Mouse (Mus musculus): ENCODE measurements around the gene Impdh1. TPM values are rescaled to one million over a fixed set of nuclear protein-coding genes. Genes with fewer than 3 reads are reported as not detected.
"Not testable (repeated sequence)": the region's sequence is repeated elsewhere in the genome, so short reads cannot be mapped to it uniquely, and the experiment has no call there.

Impdh1 gene
- total RNA-seq, 2 experiments from 2014 or later, result 63.5 to 69.7 TPM

- intact Hi-C loops (cut with DNase I), result no loop called here
Observed at GRCm38 (mm10) chr6:29195846-29196698, 20.1 kb downstream of the Impdh1 start.

GRCm38 (mm10) chr6:29195146-29195545 lies 21.0 kb downstream of the Impdh1 start:
- intact Hi-C loops (cut with DNase I), result no loop called here
- no peak for DNase-seq (ENCODE audit: low spot score in 2 of 2)

More at GRCm38 (mm10) chr6:29195846-29196698, 20.1 kb downstream of the Impdh1 start:
- no peak for DNase-seq (ENCODE audit: low spot score in 2 of 2)

DNA sequence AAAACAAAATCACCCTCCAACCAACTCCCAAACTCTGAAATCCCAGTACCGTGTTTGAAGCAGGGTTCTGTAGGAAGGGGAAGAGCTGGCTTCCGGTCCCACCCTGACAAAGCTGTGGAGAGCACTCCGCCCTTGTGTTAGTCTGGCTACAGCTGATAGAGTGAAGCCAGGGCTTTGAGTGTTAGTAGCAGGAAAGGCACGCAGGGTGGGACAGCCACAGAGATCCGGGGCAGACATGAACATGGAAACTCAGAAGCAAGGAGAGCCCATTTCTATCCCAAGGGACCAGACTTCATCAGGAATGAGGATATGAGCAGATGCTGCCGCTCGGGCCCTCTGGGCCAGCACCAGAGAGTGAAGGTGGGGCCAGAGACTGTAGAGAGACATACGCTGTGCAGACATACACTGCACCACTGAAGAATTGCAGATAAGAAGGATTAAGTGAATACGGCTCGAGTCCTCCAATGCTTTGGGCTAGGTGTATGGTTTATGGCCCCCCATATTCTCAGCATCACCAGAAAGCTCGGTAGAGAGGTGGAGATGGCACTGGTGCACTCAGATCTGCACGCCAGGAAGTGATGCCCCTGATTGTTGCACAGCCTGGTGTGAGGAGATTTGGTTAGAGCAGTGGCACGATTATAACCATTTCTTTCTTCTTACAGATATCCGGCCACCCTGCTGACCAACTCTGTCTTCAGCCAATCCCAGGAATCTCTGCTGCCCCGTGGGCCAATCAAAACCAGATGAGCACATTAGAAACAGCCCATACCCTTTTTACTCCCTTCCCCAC lies 22.0 kb downstream of the Impdh1 start:
- intact Hi-C loops (cut with DNase I), result no loop called here
- no peak for DNase-seq (ENCODE audit: low spot score in 2 of 2)

GRCm38 (mm10) chr6:29187936-29188335 lies 28.2 kb downstream of the Impdh1 start:
- DNase-seq (ENCODE audit: low spot score in 2 of 2), result no peak
- intact Hi-C loops (cut with DNase I), result loop anchor here (10.0 kb wide), 1 partner anchor 157 kb away; the partner anchor contains the start of gene Calu

DNA sequence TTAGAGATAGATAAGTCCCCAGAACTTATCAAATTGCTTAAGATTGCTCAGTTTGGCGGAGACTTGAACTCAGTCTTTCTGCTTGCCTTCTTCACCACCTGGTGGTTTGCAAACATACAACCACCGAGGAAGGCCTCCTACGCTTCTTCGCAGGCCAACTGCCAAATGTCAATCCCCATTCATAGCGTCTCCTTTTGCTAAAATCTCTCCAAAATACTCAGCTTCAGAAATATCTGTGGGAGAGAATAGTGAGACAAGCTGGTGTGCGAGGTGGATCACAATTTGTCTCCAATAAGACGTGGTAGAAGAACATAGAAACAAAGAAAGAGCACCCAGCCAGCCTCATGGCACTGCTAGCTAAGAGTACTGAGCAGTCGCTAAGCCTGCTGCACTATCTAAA lies 36.3 kb downstream of the Impdh1 start:
- intact Hi-C loops (cut with DNase I), result loop anchor here (10.0 kb wide), 1 partner anchor 165 kb away; the partner anchor contains the start of gene Calu
- DNase-seq (ENCODE audit: low spot score in 2 of 2), result peak; percentile 45 to 54

GRCm38 (mm10) chr6:29178888-29179658 lies 37.1 kb downstream of the Impdh1 start, which contains the start of gene Prrt4:
Prrt4 (minus strand) TSS chr6:29179584.
- intact Hi-C loops (cut with DNase I), result no loop called here
- peak; percentile 68 to 78 for DNase-seq (ENCODE audit: low spot score in 2 of 2)

GRCm38 (mm10) chr6:29177901-29178879 lies 38.0 kb downstream of the Impdh1 start:
- no peak for DNase-seq (ENCODE audit: low spot score in 2 of 2)
- intact Hi-C loops (cut with DNase I), result no loop called here

DNA sequence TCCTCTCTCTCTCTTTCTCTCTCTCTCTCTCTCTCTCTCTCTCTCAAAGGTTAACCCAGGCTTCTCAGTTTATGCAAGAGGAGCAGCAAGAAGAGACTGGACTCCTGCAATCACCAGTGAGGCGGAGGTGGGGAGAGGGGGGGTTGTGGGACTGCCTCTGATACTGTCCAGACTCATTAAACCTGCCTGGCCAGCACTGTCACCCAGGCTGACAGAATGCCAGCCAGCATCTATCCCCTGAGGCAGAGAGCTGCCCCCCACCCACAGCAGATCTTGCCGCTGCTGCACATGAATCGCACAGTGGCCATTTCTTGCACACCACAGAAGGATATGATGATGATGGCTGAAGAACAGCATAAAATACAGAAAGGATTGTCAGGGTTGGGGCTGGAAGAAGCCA lies 41.1 kb downstream of the Impdh1 start:
- no peak for DNase-seq (ENCODE audit: low spot score in 2 of 2)
- intact Hi-C loops (cut with DNase I), result no loop called here

GRCm38 (mm10) chr6:29174368-29174767 lies 41.8 kb downstream of the Impdh1 start:
- no peak for DNase-seq (ENCODE audit: low spot score in 2 of 2)
- intact Hi-C loops (cut with DNase I), result no loop called here

DNA sequence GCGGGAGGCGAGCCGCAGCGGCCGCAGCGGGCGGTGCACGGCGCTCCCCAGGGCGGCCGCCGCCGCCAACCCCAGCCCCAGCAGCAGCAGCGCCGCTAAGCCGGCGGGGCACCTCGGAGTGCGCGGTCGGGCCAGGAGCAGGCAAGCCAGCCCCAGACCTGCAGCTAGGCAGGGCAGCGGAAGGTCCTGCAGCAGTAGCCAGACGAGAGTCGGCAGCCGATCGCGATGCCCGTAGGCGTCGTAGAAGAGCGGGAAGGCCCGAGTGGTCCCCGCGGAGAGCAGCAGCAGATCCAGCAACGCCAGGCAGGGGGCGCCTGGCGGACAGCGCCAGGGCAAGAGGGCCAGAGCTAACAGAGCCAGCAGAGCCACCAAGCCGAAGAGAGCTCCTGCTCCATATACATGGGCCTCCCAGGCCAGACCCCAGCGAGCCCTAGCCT lies 45.2 kb downstream of the Impdh1 start:
- peak; percentile 75 to 76 for DNase-seq (ENCODE audit: low spot score in 2 of 2)
- intact Hi-C loops (cut with DNase I), result no loop called here

DNA sequence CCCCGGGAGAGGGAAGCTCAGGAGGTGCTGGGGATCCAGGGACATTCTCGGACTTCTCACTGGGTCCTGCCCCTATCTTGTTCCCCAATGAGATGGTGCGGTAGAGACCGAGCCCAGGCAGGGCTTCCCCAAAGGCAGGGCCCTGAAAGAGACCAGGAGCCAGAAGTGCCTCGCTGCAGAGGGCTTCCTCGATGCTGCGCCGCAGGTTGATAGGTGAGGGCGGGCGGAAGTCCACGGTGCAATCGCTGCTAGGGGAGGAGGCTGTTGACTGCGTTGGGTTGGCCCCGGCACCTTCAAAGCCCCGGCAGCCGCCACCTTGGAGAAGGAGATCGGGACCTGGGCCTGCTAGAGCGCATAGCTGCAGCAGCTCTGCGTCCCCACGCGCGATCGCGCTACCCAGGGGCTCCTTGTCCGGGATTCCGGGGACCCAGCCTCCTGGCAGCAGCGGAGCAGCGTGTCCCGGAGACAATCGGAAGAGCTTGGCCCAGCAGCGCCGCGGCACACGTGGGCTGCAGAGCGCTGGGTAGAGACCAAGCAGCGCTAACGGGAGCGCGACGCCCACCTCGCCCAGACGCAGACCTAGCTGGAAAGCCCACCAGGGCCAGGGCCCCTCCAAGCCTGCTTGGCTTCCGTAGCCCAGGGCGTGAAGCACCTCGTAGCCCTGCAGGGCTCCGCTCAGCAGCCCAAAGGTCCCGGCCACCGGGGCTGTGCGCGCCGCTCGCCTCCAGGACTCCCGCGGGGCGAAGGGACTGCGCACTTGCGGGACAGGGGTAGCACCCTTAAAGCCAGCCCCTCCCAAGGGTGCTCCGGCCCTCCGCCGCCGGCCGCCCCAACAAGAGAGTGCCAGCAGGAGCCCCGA lies 45.9 kb downstream of the Impdh1 start:
- intact Hi-C loops (cut with DNase I), result no loop called here

GRCm38 (mm10) chr6:29169675-29170062 lies 46.5 kb downstream of the Impdh1 start:
- intact Hi-C loops (cut with DNase I), result no loop called here
- no peak for DNase-seq (ENCODE audit: low spot score in 2 of 2)

More for the DNA sequence above, 45.9 kb downstream of the Impdh1 start:
- peak; percentile 28 to 32 for DNase-seq (ENCODE audit: low spot score in 2 of 2)

- intact Hi-C loops (cut with DNase I), result no loop called here
- DNase-seq (ENCODE audit: low spot score in 2 of 2), result no peak
Observed at GRCm38 (mm10) chr6:29168871-29169270, 47.3 kb downstream of the Impdh1 start.

GRCm38 (mm10) chr6:29166196-29166595 lies 50.0 kb downstream of the Impdh1 start:
- intact Hi-C loops (cut with DNase I), result loop anchor here (1.0 to 2.0 kb wide), 2 partner anchors 32 to 113 kb away; partner anchors contain the start of gene Fam71f2
- DNase-seq (ENCODE audit: low spot score in 2 of 2), result peak in 1 of 2 experiments; percentile 36

DNA sequence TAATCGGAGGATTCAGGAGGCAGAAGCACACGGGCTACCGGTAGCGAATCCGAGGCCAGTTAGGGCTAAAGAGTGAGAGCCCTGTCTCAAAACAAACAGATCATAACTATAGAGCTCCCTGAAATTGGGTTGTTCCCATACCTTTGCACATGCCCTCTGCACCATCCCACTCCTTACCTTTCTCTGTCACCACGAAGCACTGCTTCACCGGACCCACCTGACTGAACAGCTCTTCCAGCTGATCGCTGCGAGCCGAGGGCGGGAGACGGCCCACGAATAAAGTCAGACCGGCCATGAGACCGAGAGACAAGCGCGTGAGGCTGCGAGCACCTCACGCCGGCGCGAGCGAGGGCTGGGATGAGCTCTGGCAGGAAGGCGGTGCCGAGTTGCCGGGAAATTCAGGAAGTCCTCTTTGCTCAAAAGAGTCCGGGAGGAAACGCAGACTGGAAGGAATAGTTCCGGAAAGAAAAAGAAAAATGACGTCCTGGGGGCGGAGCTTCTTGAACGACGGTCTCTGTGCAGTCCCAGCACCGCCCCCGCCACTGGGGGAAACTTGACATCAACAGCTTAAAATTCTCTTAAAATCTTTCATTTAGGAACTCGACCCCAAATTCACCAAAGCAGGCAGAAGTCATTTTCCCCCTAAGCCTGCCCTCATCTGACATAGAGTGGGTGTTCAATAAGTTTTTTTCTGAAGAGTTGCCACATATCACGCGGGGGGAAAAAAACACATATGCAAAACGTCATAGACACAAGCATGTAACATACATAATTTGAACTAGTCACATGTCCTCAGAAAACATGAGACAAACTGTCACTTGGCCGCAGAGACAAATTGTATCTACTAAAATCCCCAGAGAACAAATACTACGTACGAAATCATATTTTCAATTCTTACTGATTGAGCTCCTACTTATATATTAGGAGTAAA lies 51.6 kb downstream of the Impdh1 start, which contains the start of gene Rbm28:
Gene Rbm28 (minus strand): TSS at position 693 of the 931 bp plus-strand sequence.
- intact Hi-C loops (cut with DNase I), result no loop called here
- peak; percentile 81 to 87 for DNase-seq (ENCODE audit: low spot score in 2 of 2)

DNA sequence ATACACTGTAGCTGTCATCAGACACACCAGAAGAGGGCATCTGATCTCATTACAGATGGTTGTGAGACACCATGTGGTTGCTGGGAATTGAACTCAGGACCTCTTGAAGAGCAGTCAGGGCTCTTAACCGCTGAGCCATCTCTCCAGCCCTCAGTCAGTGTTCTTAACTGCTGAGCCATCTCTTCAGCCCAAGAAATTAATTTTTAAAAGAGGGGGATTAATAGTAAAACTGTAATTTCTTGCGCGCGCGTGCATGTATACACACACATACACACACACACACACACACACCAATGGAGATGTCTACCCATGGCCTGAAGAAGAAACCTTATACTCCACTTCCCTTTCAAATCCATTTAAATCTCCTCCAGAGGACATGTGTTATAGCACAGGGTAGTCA lies 54.9 kb downstream of the Impdh1 start:
- DNase-seq (ENCODE audit: low spot score in 2 of 2); intact Hi-C loops (cut with DNase I): not testable (repeated sequence)
